Mouse (Mus musculus): Measurements from ENCODE around the gene Defb23. TPM values are rescaled to one million over a fixed set of nuclear protein-coding genes. Genes with fewer than 3 reads are reported as not detected.

Gene Defb23
- total and polyA plus RNA-seq, 2 experiments: not detected

GRCm38 (mm10) chr2:152409781-152410180 lies 54.6 kb downstream of the Defb23 start:
- H3K27ac ChIP-seq (replicated peaks; ENCODE audit: insufficient read depth, low read depth, low read length): no peak overlapping the region
- H3K9ac ChIP-seq (ENCODE audit: low read depth, low read length): no peak overlapping the region
- no peak for TF ChIP-seq POLR2A (IDR thresholded peaks at IDR 0.05; ENCODE audit: extremely low read depth, insufficient read depth, low read length)
- no peak for TF ChIP-seq CTCF (IDR thresholded peaks at IDR 0.05; ENCODE audit: low read depth, low read length)
- peaks cover 3% of the 10 kb centered on the region; the same call in 1 of the 2 replicates for H3K4me1 ChIP-seq (ENCODE audit: control insufficient read depth, insufficient read depth, low read length)
- no peak overlapping the region for H3K4me3 ChIP-seq (ENCODE audit: insufficient read depth, low read depth, low read length)
- H3K36me3 ChIP-seq (ENCODE audit: control insufficient read depth, insufficient read depth, low read length): no peaks in the 10 kb centered on the region
- DNase-seq (ENCODE audit: extremely low read depth, low read depth, low spot score): no peak
- peaks cover 4% of the 10 kb centered on the region; the same call in 1 of the 2 replicates for H3K27me3 ChIP-seq (ENCODE audit: control insufficient read depth, insufficient read depth, low read length)
- 81% methylated on average over 6 of the region's 6 CpGs for WGBS
- no peaks in the 10 kb centered on the region for H3K79me2 ChIP-seq (ENCODE audit: control insufficient read depth, insufficient read depth, low read length)

Other genes starting within 250 kb of the Defb23 start
- gene Csnk2a1, start 237.8 kb downstream of the Defb23 start, total RNA-seq (2014; rRNA removed): 82.9 and 99.9 TPM in 2 replicates
- 20.7 and 21.1 TPM in 2 replicates for gene Csnk2a1, start 237.8 kb downstream of the Defb23 start, polyA plus RNA-seq (2012; rRNA removed)
- 13.0 and 15.9 TPM in 2 replicates for gene Tbc1d20, start 170.8 kb downstream of the Defb23 start, total RNA-seq (2014; rRNA removed)
- 23.6 and 25.1 TPM in 2 replicates for gene Tbc1d20, start 170.8 kb downstream of the Defb23 start, polyA plus RNA-seq (2012; rRNA removed)
- 43.4 and 47.7 TPM in 2 replicates for gene Rbck1, start 132.0 kb downstream of the Defb23 start, total RNA-seq (2014; rRNA removed)
- gene Rbck1, start 132.0 kb downstream of the Defb23 start, polyA plus RNA-seq (2012; rRNA removed): 92.8 and 107 TPM in 2 replicates
- 14.7 and 16.2 TPM in 2 replicates for gene Trib3, start 120.6 kb downstream of the Defb23 start, total RNA-seq (2014; rRNA removed)
- 4.9 and 5.4 TPM in 2 replicates for gene Trib3, start 120.6 kb downstream of the Defb23 start, polyA plus RNA-seq (2012; rRNA removed)
- not detected in 2 replicates for gene Nrsn2, start 88.0 kb downstream of the Defb23 start, total RNA-seq (2014; rRNA removed)
- not detected in 2 replicates for gene Nrsn2, start 88.0 kb downstream of the Defb23 start, polyA plus RNA-seq (2012; rRNA removed)
- 0.18 and 0.40 TPM in 2 replicates for gene Sox12, start 66.6 kb downstream of the Defb23 start, total RNA-seq (2014; rRNA removed)
- 1.7 and 1.9 TPM in 2 replicates for gene Sox12, start 66.6 kb downstream of the Defb23 start, polyA plus RNA-seq (2012; rRNA removed)
- gene Zcchc3, start 49.6 kb downstream of the Defb23 start, total RNA-seq (2014; rRNA removed): 0.37 and 0.47 TPM in 2 replicates
- 0.40 and 0.44 TPM in 2 replicates for gene Zcchc3, start 49.6 kb downstream of the Defb23 start, polyA plus RNA-seq (2012; rRNA removed)
- not detected in 2 replicates for gene 6820408C15Rik, start 49.0 kb downstream of the Defb23 start, total RNA-seq (2014; rRNA removed)
- gene 6820408C15Rik, start 49.0 kb downstream of the Defb23 start, polyA plus RNA-seq (2012; rRNA removed): not detected in 2 replicates
- gene Defb20, start 12.4 kb upstream of the Defb23 start, total RNA-seq (2014; rRNA removed): not detected in 2 replicates
- gene Defb20, start 12.4 kb upstream of the Defb23 start, polyA plus RNA-seq (2012; rRNA removed): not detected in 2 replicates
- gene Defb22, start 25.5 kb upstream of the Defb23 start, total RNA-seq (2014; rRNA removed): not detected in 2 replicates
- gene Defb22, start 25.5 kb upstream of the Defb23 start, polyA plus RNA-seq (2012; rRNA removed): not detected in 2 replicates
- gene Defb26, start 47.1 kb upstream of the Defb23 start, total RNA-seq (2014; rRNA removed): not detected in 2 replicates
- gene Defb26, start 47.1 kb upstream of the Defb23 start, polyA plus RNA-seq (2012; rRNA removed): not detected in 2 replicates
- gene Defb28, start 53.6 kb upstream of the Defb23 start, total RNA-seq (2014; rRNA removed): not detected in 2 replicates
- gene Defb28, start 53.6 kb upstream of the Defb23 start, polyA plus RNA-seq (2012; rRNA removed): not detected in 2 replicates
- not detected in 2 replicates for gene Defb29, start 75.5 kb upstream of the Defb23 start, total RNA-seq (2014; rRNA removed)
- not detected in 2 replicates for gene Defb29, start 75.5 kb upstream of the Defb23 start, polyA plus RNA-seq (2012; rRNA removed)
- not detected in 2 replicates for gene Gm17416, start 104.7 kb upstream of the Defb23 start, total RNA-seq (2014; rRNA removed)
- not detected in 2 replicates for gene Gm17416, start 104.7 kb upstream of the Defb23 start, polyA plus RNA-seq (2012; rRNA removed)
- gene Defb21, start 108.1 kb upstream of the Defb23 start, total RNA-seq (2014; rRNA removed): not detected in 2 replicates
- gene Defb21, start 108.1 kb upstream of the Defb23 start, polyA plus RNA-seq (2012; rRNA removed): not detected in 2 replicates
- gene Defb19, start 115.7 kb upstream of the Defb23 start, total RNA-seq (2014; rRNA removed): not detected in 2 replicates
- not detected in 2 replicates for gene Defb19, start 115.7 kb upstream of the Defb23 start, polyA plus RNA-seq (2012; rRNA removed)
- not detected in 2 replicates for gene Defb45, start 134.8 kb upstream of the Defb23 start, total RNA-seq (2014; rRNA removed)
- gene Defb45, start 134.8 kb upstream of the Defb23 start, polyA plus RNA-seq (2012; rRNA removed): not detected in 2 replicates
- gene Defb36, start 139.7 kb upstream of the Defb23 start, total RNA-seq (2014; rRNA removed): not detected in 2 replicates
- gene Defb36, start 139.7 kb upstream of the Defb23 start, polyA plus RNA-seq (2012; rRNA removed): not detected in 2 replicates
- 2.1 TPM in 1 of 2 replicates, not detected in the other for gene Defb25, start 158.4 kb upstream of the Defb23 start, total RNA-seq (2014; rRNA removed)
- gene Defb25, start 158.4 kb upstream of the Defb23 start, polyA plus RNA-seq (2012; rRNA removed): not detected in 2 replicates
- 0.34 and 0.65 TPM in 2 replicates for gene Rem1, start 162.3 kb upstream of the Defb23 start, total RNA-seq (2014; rRNA removed)
- gene Rem1, start 162.3 kb upstream of the Defb23 start, polyA plus RNA-seq (2012; rRNA removed): 0.32 and 0.35 TPM in 2 replicates
- gene H13, start 204.8 kb upstream of the Defb23 start, total RNA-seq (2014; rRNA removed): 65.5 and 86.1 TPM in 2 replicates
- 117 and 148 TPM in 2 replicates for gene H13, start 204.8 kb upstream of the Defb23 start, polyA plus RNA-seq (2012; rRNA removed)
- 7.2 and 8.9 TPM in 2 replicates for gene Mcts2, start 222.4 kb upstream of the Defb23 start, total RNA-seq (2014; rRNA removed)
- 2.4 and 3.8 TPM in 2 replicates for gene Mcts2, start 222.4 kb upstream of the Defb23 start, polyA plus RNA-seq (2012; rRNA removed)